Mouse (Mus musculus) activated CD4-positive, CD25-positive, alpha-beta regulatory T cell, adult 4 months (primary cell): ENCODE results near the gene Plch2. TPM values are rescaled to one million over a fixed set of nuclear protein-coding genes. Genes with fewer than 3 reads are reported as not detected.
A peak's percentile ranks its signal among the peaks of the same experiment; 100 is the strongest.

Source experiments
- ATAC-seq: one replicate; pipeline ENCODE4 v1.8.0; 2017
- polyA plus RNA-seq, 2 experiments: library from polyadenylated mRNA; unstranded; fragments of 100-300 nt; shearing (Covaris generic); gene quantifications; one replicate each; pipeline ENCODE4 v1.2.1; 2017

Plch2 gene
- polyA plus RNA-seq, 2 experiments from 2014 or later: not detected

DNA sequence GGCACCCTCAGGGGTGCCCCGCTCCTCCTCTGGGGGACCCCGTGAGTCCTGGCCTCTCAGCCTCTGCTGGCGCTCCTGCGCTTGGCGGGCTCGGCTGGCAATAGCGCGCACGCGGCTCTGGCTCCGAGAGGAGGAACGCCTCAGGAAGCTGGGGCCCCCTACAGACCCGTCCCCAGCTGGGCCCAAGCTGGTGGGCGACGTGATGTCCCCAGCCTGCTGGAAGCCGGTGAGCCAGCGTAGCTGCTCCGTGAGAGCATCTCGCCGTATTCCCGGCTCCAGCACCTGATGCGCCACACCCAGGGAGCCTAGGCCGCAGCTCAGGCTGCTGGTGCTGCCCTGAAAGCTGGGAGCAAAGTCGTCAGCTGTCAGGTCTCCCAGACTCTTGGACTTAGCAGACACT, 72.8 kb downstream of the Plch2 start:
- ATAC-seq: no peak

DNA sequence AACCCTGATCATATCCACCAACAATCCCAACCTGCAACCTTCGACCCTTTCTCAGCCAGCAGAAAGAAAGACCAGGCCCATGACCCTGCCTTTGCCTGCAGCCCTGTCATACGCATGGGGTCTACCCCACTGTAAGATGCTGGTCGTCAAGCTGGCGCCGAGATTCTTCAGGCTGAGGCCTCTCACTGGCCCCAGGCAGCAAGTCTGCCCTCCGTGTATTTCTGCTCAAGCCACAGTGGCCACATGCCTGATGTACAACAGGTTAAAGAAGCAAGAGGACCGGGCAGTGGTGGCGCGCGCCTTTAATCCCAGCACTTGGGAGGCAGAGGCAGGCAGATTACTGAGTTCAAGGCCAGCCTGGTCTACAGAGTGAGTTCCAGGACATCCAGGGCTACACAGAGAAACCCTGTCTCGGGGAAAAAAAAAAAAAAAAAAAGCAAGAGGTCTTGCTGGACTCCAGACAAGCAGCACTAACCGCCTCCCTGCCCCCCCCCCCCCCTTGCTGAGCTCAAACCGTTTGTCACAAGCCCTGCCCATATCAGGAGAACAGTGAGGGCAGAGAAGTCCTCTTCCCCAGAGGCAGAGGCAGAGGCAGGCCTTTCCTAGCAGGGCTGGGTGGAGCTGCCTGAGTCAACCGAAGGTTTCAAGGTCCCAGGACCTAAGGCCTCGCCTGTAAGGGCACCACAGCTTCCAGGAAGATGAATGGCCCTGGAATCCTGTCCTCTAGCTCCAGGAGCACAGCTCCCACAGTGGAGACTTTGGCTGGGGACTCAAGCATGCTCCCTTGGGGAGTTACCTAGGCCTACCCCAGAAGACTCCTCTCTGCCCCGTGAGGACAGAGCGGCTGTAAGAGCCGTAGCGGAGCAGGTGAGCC, 74.1 kb downstream of the Plch2 start:
- no peak for ATAC-seq

DNA sequence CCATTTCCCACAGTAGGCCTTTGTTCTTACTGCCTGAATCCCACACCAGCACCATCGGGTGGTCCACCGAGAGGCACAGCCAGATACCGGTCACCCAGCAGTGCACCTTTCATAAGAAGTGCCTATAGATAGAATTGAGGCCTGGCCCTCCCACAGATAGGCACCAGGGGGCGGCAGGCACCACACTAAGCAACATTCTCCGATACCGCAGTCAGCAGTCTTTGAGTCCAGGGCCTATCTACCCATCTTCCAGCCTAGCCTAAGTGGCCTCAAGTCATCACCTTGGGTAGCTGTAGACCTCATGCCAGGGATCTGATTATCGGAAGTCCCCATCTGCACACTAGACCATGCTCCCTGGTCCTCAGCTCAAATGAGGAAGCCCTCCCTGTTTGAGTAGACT, 75.1 kb downstream of the Plch2 start:
- peak; percentile 51 for ATAC-seq

DNA sequence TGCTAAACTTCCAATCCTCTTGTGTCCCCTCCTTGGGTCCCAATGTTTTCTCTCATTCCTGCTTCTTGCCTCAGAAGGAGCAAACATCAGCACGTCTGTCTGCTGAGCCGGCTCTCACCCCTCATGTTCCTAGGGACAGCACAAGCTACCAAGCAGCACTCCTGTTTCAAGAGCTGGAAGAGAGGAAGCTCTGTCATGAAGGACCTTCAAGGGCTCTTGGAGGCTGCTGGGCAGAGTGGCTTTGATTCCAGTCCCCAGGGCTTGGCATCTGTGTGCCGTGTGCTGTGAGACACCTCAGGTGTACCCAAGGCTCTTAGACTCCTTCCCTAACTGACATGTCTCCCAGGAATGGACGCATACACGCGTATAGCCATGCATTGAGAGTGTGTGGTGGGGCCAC, 75.5 kb downstream of the Plch2 start:
- no peak for ATAC-seq

DNA sequence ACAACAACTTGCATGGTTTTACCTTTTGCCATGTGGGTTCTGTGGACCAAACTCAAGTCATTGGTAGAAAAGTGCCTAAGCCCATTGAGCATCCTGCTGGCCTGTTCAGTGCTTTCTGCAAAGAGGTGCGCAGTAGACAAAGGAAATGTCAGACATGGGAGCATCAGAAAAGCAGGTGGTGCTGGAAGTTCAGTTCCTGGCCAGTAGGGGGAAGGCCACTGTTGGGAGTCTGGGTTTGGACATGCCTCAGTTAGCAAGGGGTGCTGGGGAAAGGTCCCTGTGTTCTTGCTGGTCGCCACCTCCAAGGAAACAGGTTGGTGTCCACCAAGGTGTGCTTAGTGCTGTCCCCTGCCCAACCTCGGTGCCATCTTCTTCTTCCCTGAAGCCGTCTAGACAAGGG, 76.5 kb downstream of the Plch2 start:
- no peak for ATAC-seq

DNA sequence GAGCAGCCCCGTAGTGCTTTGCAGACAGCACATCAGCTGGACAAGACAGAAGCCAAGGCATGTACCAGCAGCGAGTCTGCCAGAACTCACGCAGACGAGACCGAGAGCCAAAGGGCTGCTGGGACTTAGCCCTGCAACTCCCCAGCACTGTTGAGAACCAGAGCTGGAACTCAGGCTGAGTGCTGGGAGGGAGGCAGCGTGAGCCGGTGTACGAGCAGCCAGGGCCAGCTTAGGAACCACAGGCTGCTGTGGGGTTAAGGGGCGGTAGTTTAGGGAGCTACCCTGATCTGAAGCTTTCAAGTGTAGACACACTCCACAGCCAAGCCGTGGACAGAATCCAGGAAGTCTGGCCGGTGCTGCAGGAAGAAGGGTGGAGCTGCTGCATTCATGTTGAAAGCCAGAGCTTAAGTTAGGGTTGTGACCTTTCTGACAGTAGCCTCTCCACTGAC, 82.4 kb downstream of the Plch2 start:
- no peak for ATAC-seq

DNA sequence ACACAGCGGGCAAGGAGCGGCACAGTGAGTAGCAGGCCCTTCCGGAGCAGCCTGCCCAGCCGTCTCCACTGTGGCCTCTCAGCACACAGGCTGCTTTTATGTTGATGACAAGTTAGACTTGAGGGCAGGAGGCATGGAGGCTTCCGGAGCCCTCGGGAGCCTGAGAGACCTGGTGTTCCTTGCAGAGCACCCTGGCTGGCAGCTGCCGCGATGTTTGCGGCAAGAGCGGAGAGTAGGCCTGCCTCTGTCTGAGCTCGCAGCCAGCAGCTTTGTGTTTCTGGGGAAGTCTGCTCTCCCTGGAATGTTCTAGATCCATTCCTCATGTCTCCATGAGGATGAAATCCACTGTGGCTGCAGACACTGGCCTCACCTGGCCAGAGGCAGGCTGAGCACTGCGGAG, 84.0 kb downstream of the Plch2 start:
- ATAC-seq: no peak

DNA sequence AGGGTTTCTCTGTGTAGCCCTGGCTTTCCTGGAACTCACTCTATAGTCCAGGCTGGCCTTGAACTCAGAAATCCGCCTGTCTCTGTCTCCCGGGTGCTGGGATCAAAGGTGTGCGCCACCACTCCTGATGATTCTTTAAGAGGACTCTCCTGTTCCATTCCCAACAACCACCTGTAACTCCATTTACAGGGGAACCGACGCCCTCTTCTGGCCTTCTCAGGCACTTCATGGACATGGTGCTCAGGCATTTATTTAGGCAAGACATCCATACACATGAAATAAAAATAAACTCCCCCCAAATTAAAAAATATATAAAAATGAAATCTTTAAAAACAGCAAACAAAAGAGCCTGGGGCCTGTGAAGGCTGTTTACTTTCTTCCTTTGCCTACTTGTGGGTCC, 89.4 kb downstream of the Plch2 start:
- ATAC-seq: no peak

DNA sequence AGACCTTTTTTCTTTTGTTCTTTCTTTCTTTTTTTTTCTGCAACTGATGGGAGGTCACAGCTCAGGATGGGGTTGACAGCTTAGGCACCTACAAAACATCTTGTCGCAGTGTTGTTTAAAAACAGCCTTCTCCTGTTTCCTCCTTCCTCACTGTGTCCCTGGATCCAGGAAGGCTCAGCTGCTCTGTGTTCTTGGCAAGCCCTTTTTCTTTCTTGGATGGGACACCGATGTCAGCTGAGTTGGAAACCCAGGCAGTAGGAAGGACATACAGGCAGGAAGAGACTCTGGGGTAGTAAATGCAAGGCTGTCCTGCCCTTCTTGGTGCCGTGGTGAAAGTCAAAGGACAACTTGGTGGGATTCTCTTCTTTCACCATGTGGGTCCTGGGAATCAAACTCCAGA, 90.7 kb downstream of the Plch2 start:
- ATAC-seq: no peak

DNA sequence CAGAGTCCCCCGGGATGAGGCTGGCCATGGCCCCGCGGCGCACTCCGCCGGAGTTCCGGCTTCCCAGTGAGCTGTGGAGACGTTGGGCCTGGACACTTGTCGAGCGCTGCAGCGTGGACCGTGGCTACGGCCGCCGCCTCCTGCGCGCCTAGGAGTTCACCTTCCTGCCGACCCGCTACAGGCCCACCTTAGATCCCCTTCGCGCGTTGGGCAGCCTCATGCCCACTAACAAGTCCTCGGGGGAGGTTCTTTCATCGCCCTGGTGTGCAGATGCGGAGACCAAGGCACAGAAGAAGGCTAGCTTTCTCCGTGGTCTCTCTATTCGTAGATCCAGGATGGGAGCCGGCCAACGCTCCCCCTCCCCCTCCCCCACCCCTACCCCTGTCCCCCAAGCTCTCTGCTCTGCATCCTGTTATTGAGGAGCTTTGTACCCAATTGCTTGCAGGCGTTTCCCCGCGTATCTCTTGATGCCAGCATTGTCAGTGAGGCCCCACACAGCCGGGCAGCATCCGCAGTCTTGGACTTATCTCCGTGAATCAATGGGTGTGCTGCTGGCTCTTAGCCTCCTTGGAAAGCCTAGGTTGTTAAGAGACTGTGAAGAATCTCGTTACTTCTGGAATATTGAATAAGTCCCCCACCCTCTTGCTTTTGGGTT, 91.9 kb downstream of the Plch2 start:
- ATAC-seq: peak; percentile 44

DNA sequence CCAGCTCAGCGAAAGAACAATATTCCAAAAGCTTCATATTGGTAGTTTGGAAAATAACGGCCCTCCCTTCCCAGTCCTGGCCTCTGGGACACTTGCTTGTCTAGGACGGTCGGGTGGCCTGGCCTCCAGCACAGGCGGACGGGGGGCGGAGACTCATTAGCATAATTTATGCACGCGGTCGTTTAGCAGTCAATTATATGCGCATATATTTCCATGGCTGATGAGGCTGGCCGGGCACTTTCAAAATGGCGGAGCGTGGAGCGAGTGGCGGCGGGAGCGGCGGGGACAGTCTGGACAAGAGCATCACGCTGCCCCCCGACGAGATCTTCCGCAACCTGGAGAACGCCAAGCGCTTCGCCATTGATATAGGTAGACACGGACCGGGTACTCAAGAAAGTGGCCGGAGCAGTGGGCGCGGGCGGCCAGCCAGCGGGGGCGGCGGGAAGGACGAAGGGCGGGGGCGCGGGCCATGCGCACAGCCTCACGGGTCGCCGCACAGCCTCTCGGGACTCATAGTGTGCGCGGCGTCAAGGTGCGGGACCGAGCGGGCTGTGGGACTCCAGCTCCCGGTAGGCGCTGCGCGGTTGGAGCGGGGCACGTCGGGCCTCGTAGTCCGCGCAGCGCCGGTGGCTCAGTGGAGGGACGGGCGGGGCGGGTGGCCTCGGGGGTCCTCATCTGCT, 92.5 kb downstream of the Plch2 start, which contains the start of gene Pank4:
Gene Pank4, plus strand, starts transcription at position 223 of the 680 bp plus-strand sequence.
- ATAC-seq: peak; percentile 58

DNA sequence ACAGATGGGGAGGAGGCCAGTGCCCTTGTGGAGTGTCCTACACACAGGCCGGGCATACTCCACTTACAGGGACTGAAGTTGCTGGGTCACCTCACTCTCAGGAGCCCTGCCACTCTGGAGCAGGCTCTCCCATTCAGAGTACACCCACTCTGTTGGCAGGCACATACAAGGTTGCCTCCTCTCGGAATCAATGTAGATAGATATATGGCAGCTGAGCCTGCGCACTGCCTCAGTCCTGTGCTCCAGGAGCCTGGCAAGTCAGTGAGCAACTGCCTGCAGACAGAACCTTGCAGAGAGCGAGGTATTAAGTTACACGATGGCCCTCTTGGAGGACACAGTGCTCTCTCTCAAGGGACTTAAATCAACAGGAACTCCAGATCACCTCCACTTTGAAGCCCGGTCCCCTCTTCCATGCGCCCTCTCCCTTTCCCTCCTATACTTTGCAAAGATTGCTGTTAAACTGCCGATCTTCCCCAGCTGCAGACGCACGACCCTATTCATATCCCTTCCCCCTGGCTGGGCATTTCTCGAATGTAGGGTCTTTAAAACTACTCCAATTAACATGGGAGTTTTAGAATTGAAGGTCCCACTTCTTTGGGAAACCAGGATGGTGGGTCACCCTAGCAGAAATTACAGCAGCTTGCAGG, 93.3 kb downstream of the Plch2 start:
- ATAC-seq: no peak

DNA sequence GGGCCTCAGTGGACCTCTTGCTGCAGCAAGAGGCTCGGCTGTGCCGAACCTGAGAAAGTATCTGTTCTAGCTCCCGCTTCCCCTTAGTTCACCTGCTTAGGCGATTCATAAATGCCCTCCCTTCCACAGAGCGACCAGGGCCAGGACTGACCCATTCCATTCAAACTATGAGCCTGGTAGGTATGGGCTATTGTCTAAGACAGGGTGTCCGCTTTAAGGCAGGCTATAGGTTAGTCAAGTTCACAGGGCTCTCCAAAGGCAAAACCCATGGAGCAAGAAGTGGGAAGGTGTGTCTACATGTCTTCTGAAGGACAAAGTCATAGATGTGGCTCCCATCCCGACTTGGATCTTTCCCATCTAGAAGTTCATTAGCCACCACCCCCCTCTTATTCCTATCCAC, 93.9 kb downstream of the Plch2 start:
- no peak for ATAC-seq

DNA sequence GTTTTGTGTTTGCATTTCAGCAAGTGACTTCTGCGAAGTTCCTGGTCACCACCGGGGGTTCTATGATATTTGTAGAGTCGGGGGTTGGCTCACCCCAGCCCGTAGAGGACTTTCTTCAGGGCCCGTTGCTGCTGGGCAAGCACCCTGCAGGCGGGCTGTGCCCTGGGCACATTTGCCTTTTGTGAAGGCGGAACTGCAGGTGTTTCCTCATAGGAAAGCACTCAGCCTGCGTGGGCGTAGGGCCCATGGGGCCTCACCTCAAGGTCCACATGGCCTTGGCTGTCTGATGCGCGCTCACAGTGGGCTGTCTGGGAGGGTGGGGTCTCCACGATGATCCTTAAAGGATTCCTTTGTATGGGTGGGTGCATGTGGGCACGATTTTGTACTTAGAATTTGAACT, 94.7 kb downstream of the Plch2 start:
- ATAC-seq: no peak

DNA sequence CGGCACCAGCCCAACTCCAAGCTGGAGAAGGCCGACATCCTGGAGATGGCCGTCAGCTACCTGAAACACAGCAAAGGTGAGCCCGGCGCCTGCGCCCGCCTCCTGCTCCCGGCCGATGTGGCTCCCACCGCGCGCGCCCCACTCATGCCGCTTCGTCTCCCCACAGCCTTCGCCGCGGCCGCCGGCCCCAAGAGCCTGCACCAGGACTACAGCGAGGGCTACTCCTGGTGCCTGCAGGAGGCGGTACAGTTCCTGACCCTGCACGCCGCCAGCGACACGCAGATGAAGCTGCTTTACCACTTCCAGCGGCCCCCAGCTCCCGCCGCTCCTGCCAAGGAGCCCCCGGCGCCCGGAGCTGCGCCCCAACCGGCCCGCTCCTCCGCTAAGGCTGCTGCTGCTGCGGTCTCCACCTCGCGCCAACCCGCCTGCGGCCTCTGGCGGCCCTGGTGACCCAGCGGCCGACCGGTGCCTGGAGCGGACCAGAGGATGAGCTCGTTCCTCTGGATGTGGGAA, 95.3 kb downstream of the Plch2 start:
- peak; percentile 7 for ATAC-seq

DNA sequence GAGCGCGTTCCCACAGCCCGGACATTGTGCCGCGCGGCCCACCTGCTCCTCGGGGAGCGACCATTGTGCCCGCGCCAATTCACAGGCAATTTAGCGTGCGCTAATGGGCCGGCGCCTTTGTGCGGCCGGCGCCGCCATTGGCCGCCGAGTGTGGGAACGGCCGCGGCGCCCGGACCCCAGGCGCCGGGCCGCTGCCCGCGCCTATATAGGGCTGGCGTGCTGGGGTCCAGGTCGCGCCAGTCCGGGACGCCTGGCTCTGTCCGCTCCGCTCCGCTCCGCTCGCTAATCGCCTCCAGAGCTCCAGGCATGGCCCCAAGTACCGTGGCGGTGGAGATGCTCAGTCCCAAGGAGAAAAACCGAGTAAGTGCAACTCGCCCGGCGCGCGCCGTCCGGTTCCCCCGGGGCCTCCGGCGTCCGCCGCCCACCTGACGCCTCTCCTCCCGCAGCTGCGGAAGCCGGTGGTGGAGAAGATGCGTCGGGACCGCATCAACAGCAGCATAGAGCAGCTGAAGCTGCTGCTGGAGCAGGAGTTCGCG, 95.8 kb downstream of the Plch2 start, which contains the start of gene Hes5:
Gene Hes5, plus strand, starts transcription at position 234 of the 536 bp plus-strand sequence.
- peak; percentile 11 for ATAC-seq

DNA sequence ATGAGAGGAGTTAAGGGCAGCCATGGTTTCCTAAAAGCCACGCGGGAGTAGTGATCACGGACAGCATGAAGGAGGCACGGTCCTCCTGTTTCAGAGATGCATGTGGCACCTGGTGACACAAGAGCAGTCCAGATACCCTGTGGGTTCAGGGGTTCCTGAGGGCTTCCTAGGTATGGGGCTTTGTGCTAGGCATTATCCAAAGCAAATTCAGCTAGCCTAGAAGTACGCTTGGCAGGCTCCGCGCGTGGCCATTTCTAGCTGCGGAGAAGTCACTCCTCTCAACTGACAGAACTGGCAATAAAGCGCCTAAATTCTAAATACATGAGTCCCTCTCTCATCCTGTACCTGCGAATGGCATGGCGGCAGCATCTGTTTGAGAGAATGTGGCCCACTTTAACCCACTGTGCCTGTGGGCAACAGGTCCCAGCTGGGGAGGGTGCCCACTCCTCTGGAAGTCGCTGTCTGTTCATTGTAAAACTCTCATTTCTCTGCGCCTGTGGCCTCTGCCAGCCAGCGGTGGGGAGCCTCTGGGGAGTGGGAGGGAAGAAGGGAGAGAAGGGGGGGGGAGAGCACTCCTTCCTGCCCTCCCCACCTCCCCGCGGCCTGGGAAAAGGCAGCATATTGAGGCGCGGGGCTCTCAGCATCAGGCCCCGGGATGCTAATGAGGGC, 96.4 kb downstream of the Plch2 start:
- no peak for ATAC-seq

DNA sequence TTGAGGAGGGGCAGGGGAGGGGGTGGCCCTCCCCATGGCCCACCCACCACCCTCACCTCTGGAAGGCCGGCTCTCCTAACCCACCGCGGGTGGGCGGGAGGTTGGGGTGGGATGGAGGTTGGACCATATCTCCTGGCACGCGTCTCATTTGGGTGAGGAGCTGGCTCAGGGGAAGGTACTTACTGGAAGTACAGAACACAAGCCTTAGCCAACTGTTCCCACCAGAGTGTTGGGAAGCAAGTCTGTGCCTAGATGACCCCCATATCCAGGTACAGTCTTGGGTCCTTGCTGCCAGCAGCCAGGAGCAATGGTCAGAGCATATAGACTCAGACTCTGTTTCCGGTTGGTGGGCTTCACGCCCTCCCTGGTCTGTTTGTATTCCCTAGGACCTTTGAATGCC, 98.0 kb downstream of the Plch2 start:
- ATAC-seq: no peak

DNA sequence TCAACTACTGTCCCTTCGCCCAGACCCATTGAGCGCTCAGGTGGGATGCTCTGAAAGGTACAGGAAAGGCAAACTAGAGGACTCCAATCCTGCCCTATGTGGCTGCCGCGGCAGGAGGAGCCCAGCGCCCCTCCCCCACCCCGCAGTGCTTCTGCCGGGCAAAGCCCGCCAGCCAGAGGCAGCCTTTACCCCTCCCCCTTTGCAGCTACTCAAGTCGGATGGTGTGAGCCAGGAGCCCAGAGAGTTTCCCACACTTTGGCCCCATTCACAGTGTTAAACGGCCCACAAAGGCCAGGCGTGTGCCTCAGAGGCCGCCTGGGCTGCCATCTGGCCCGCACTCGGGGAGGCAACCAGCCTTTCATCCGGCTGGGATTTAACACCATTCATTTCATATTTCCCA, 98.4 kb downstream of the Plch2 start:
- ATAC-seq: no peak

DNA sequence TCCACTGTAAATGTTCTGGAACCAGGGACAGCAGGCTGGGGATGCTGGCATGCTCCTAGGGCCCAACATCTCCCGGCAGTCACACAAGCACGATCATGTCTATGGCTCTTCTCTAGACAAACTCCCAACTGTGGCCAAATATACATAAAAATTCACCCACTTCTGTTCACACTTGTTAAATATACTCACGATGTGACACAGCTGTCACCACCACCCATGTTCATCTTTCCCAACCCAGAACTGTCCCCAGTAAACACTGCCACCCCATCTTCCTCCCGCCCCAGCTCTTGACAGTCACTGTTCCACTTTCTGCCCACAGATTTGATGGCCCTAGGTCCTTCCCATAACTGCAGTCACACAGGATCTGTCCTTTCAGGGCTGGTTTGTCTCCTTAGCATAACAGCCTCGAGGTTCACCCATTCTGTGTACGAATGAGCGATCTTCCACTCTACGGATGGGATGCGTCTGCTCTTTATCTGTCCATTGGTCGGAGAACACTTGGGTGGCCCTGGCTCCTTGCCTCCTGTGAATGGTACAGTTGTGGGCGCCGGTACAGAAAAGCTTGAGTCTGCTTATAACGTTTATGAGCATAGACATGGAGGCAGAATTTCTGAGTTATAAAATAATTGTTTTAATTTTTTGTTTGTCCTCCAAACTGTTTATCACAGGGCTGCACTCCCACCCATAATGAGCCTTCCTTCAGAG, 99.1 kb downstream of the Plch2 start:
- ATAC-seq: no peak

DNA sequence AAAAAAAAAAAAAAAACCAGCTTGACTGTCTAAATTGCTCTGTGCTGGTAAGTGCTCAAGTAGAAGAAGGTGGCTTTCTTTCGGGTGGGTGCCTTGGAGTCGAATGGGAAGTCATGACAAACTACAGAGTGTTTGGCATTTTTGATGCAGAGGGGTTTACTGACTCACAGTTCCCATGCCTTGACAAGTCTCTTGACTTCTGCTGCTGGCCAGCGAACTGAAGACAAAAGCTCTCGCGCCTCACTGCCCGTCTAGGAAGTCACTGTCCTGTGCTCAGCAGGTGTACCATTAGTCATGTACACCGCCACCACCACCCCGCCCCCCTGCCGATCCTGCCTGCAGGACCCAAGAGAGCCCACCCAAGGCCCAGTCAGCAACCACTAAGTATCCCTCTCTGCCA, 100.0 kb downstream of the Plch2 start:
- no peak for ATAC-seq
